Mouse (Mus musculus) intestine, embryonic 16.5 days (tissue): ENCODE data around the gene Sh3d21. TPM values are rescaled to one million over a fixed set of nuclear protein-coding genes. Genes with fewer than 3 reads are reported as not detected.
"Not testable (repeated sequence)": the region's sequence is repeated elsewhere in the genome, so short reads cannot be mapped to it uniquely, and the experiment has no call there.

ENCODE experiments used
- ATAC-seq: fragments of 200-750 bp; cut with Nextera tagmentation; 2 replicates; pipeline ENCODE4 v1.8.0; 2017; ENCODE audit warnings: moderate TSS enrichment, moderate library complexity
- H3K27ac ChIP-seq: fragments of 300-500 bp; sonication (generic); 2 replicates; pipeline ENCODE4 v1.5.1; 2014; ENCODE audit warnings: mild to moderate bottlenecking, low read length
- H3K27me3 ChIP-seq: fragments of 300-500 bp; sonication (generic); replicated peaks from 2 replicates; pipeline ENCODE4 v1.6.1; 2014; ENCODE audit warnings: low read length, control low read depth, mixed read lengths; ENCODE audit not compliant: control insufficient read depth, insufficient read depth
- H3K36me3 ChIP-seq: fragments of 300-500 bp; sonication (generic); 2 replicates; pipeline ENCODE4 v1.6.1; 2014; ENCODE audit warnings: low read length, control low read depth; ENCODE audit not compliant: control insufficient read depth, insufficient read depth
- H3K4me1 ChIP-seq: fragments of 300-500 bp; sonication (generic); 2 replicates; pipeline ENCODE4 v1.6.1; 2014; ENCODE audit warnings: low read length, control low read depth, mixed read lengths; ENCODE audit not compliant: control insufficient read depth, insufficient read depth
- H3K4me2 ChIP-seq: fragments of 300-500 bp; sonication (generic); 2 replicates; pipeline ENCODE4 v1.6.1; 2014; ENCODE audit warnings: low read depth, low read length, control low read depth
- H3K4me3 ChIP-seq: fragments of 300-500 bp; sonication (generic); 2 replicates; pipeline ENCODE4 v1.5.1; 2014; ENCODE audit warnings: mild to moderate bottlenecking, low read length
- H3K9ac ChIP-seq: fragments of 300-500 bp; sonication (generic); 2 replicates; pipeline ENCODE4 v1.6.1; 2014; ENCODE audit warnings: low read depth, low read length
- H3K9me3 ChIP-seq: fragments of 300-500 bp; sonication (generic); 2 replicates; pipeline ENCODE4 v1.6.1; 2016; ENCODE audit warnings: low read length, control low read depth; ENCODE audit not compliant: control insufficient read depth
- WGBS: fragments of 180-500 bp; shearing (Covaris S2); extraction: QIAGEN DNeasy Blood & Tissue Kit; methylation state at CpG from one replicate; pipeline ENCODE4 v1.1.7; 2014; 5-methylcytosine and 5-hydroxymethylcytosine counted together
- polyA plus RNA-seq: library from polyadenylated mRNA; unstranded; fragments of >200 nt; fragmentation: Nextera tagmentation; extraction: Ambion mirVana; gene quantifications from 2 replicates; pipeline ENCODE4 v1.2.1, GENCODE M21; 2015

Gene Sh3d21
- polyA plus RNA-seq, 1 experiment from 2014 or later = 13.2 TPM

GRCm38 (mm10) chr4:126181170-126181957 is 18.1 kb upstream of the Sh3d21 start:
- Histone ChIP-seq H3K4me3 (no peak overlapping the region), H3K36me3 (peaks cover 11% of the 10 kb centered on the region), H3K4me2 (no peak overlapping the region), H3K9ac (no peak overlapping the region), H3K27me3 (no peaks in the 10 kb centered on the region), H3K27ac (no peak overlapping the region), H3K9me3 (no peaks in the 10 kb centered on the region), H3K4me1 (peaks cover 5% of the 10 kb centered on the region; the same call in 1 of the 2 replicates)
- ATAC-seq = peak; percentile 80
- WGBS = 46% methylated on average over 7 of the region's 7 CpGs

GRCm38 (mm10) chr4:126175980-126176379 is 12.7 kb upstream of the Sh3d21 start:
- not testable (repeated sequence) for H3K4me1 ChIP-seq, H3K9me3 ChIP-seq, H3K27me3 ChIP-seq, H3K27ac ChIP-seq, H3K9ac ChIP-seq, H3K4me3 ChIP-seq, ATAC-seq, H3K4me2 ChIP-seq
- 83% methylated on average over 7 of the region's 7 CpGs for WGBS
- peaks cover 15% of the 10 kb centered on the region for H3K36me3 ChIP-seq

- Histone ChIP-seq H3K4me3 (no peak overlapping the region), H3K4me1 (no peaks in the 10 kb centered on the region), H3K9me3 (no peaks in the 10 kb centered on the region), H3K27me3 (no peaks in the 10 kb centered on the region), H3K9ac (no peak overlapping the region), H3K27ac (no peak overlapping the region), H3K4me2 (no peak overlapping the region), H3K36me3 (peaks cover 28% of the 10 kb centered on the region)
- ATAC-seq = no peak
- WGBS = 85% methylated on average over 5 of the region's 5 CpGs
Measured at GRCm38 (mm10) chr4:126173800-126174199, 10.5 kb upstream of the Sh3d21 start.

GRCm38 (mm10) chr4:126170737-126171136 is 7.4 kb upstream of the Sh3d21 start:
- ATAC-seq, H3K4me1 ChIP-seq, H3K4me2 ChIP-seq, H3K27me3 ChIP-seq, H3K9ac ChIP-seq, H3K27ac ChIP-seq, H3K9me3 ChIP-seq, H3K4me3 ChIP-seq: not testable (repeated sequence)
- WGBS = 98% methylated on average over 5 of the region's 5 CpGs
- H3K36me3 ChIP-seq = 0 out of 2 replicates have a peak, but pooled peaks cover 16% of the 10 kb centered on the region

GRCm38 (mm10) chr4:126168851-126169250 is 5.6 kb upstream of the Sh3d21 start:
- no peak overlapping the region for H3K4me3 ChIP-seq
- H3K36me3 ChIP-seq = peaks cover 16% of the 10 kb centered on the region; the same call in 1 of the 2 replicates
- ATAC-seq = no peak
- no peak overlapping the region for H3K4me2 ChIP-seq
- H3K27me3 ChIP-seq = no peaks in the 10 kb centered on the region
- no peaks in the 10 kb centered on the region for H3K9me3 ChIP-seq
- H3K9ac ChIP-seq = no peak overlapping the region
- peaks cover under 1% of the 10 kb centered on the region for H3K4me1 ChIP-seq
- WGBS = 86% methylated on average over 6 of the region's 6 CpGs
- no peak overlapping the region for H3K27ac ChIP-seq

- H3K27me3 ChIP-seq = no peaks in the 10 kb centered on the region
- ATAC-seq = no peak
- H3K4me3 ChIP-seq = no peak overlapping the region
- no peak overlapping the region for H3K9ac ChIP-seq
- peaks cover 17% of the 10 kb centered on the region for H3K4me1 ChIP-seq
- H3K36me3 ChIP-seq = peaks cover 13% of the 10 kb centered on the region; the same call in 1 of the 2 replicates
- WGBS = 72% methylated on average over 3 of the region's 3 CpGs
- H3K4me2 ChIP-seq = no peak overlapping the region
- H3K27ac ChIP-seq = no peak overlapping the region
- no peaks in the 10 kb centered on the region for H3K9me3 ChIP-seq
Measured at GRCm38 (mm10) chr4:126166084-126166483, 2.8 kb upstream of the Sh3d21 start.

- not testable (repeated sequence) for ATAC-seq, H3K36me3 ChIP-seq, H3K9ac ChIP-seq
Measured at GRCm38 (mm10) chr4:126165092-126165491, 1.8 kb upstream of the Sh3d21 start.

GRCm38 (mm10) chr4:126163685-126164084 is 394 bp upstream of the Sh3d21 start:
- peak; percentile 45 for ATAC-seq
- H3K4me2 ChIP-seq = peak overlapping the region; percentile 93
- WGBS = 42% methylated on average over 4 of the region's 4 CpGs
- no peaks in the 10 kb centered on the region for H3K9me3 ChIP-seq
- peak overlapping the region; percentile 98 for H3K27ac ChIP-seq
- peak overlapping the region; percentile 90; the same call in 1 of the 2 replicates for H3K9ac ChIP-seq
- no peaks in the 10 kb centered on the region; the same call in 1 of the 2 replicates for H3K36me3 ChIP-seq
- H3K27me3 ChIP-seq = no peaks in the 10 kb centered on the region
- H3K4me1 ChIP-seq = peaks cover 17% of the 10 kb centered on the region
- peak overlapping the region; percentile 72 for H3K4me3 ChIP-seq

More at GRCm38 (mm10) chr4:126165092-126165491, 1.8 kb upstream of the Sh3d21 start:
- not testable (repeated sequence) for H3K27me3 ChIP-seq, H3K4me3 ChIP-seq, H3K27ac ChIP-seq, H3K4me2 ChIP-seq, H3K9me3 ChIP-seq
- 68% methylated on average over 8 of the region's 10 CpGs for WGBS
- H3K4me1 ChIP-seq = peaks cover 17% of the 10 kb centered on the region

GRCm38 (mm10) chr4:126162544-126163066 is 686 bp downstream of the Sh3d21 start:
- H3K4me2 ChIP-seq = peak overlapping the region; percentile 93
- peaks cover 22% of the 10 kb centered on the region for H3K4me1 ChIP-seq
- no peaks in the 10 kb centered on the region for H3K27me3 ChIP-seq
- peak overlapping the region; percentile 98 for H3K27ac ChIP-seq
- no peaks in the 10 kb centered on the region for H3K9me3 ChIP-seq
- peak overlapping the region; percentile 90 for H3K9ac ChIP-seq
- peak; percentile 85 for ATAC-seq
- no peaks in the 10 kb centered on the region; the same call in 1 of the 2 replicates for H3K36me3 ChIP-seq
- H3K4me3 ChIP-seq = peak overlapping the region; percentile 72
- under 1% methylated on average over 44 of the region's 44 CpGs for WGBS
